Mouse (Mus musculus): ENCODE data around the gene Adamts2. TPM values are rescaled to one million over a fixed set of nuclear protein-coding genes. Genes with fewer than 3 reads are reported as not detected.

Adamts2 gene
- polyA plus RNA-seq, 1 experiment from 2014 or later: 12.2 TPM

DNA sequence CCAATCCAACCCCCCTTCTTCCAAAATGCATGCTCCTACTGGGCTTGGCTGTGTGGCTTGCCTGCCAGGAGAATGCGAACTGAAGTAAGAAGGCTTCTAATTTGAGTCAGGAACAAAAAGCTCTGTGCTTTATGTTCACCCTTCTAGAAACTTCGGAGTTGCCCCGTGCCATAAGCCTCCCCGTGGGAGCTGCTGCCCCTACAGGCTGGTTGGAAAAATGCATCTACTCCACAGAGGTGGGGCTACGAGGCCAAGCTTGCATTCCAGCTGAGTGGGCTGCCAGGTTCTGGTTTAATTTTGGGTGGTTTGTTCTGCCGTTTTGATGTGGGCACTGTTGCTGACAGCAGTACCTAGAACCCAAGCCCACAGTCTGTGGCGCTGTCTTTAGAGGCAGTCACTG, 14.9 kb upstream of the Adamts2 start:
- 39% methylated on average over 7 of the region's 7 CpGs for WGBS
- no peak for TF ChIP-seq EP300 (optimal IDR thresholded peaks at IDR 0.05)
- TF ChIP-seq CTCF (IDR thresholded peaks at IDR 0.05; ENCODE audit: low read depth): peak; percentile 77
- Histone ChIP-seq H3K4me3 (ENCODE audit: low read depth, low read length) (no peak overlapping the region), H3K27ac (replicated peaks) (no peak overlapping the region), H3K9ac (ENCODE audit: low read length) (no peak overlapping the region), H3K36me3 (ENCODE audit: control insufficient read depth, insufficient read depth, low read length) (no peaks in the 10 kb centered on the region), H3K27me3 (ENCODE audit: control insufficient read depth, insufficient read depth, low read length) (no peaks in the 10 kb centered on the region), H3K9me3 (ENCODE audit: control insufficient read depth, low read length) (no peaks in the 10 kb centered on the region), H3K4me2 (replicated peaks; ENCODE audit: low read depth) (no peak overlapping the region), H3K4me1 (replicated peaks; ENCODE audit: control insufficient read depth, insufficient read depth) (no peaks in the 10 kb centered on the region)
- peak; percentile 34 for DNase-seq (ENCODE audit: low spot score)
- ATAC-seq (ENCODE audit: low FRiP score, low TSS enrichment): no peak

- no peaks in the 10 kb centered on the region for H3K36me3 ChIP-seq (ENCODE audit: control insufficient read depth, insufficient read depth, low read length)
- H3K27me3 ChIP-seq (ENCODE audit: control insufficient read depth, insufficient read depth, low read length): no peaks in the 10 kb centered on the region
- no peak overlapping the region for H3K27ac ChIP-seq (replicated peaks)
- no peak; the same call in 1 of the 2 replicates for ATAC-seq (ENCODE audit: low FRiP score, low TSS enrichment)
- no peak overlapping the region for H3K4me3 ChIP-seq (ENCODE audit: low read depth, low read length)
- no peak overlapping the region for H3K4me2 ChIP-seq (replicated peaks; ENCODE audit: low read depth)
- TF ChIP-seq CTCF (IDR thresholded peaks at IDR 0.05; ENCODE audit: low read depth): peak; percentile 75
- TF ChIP-seq EP300 (optimal IDR thresholded peaks at IDR 0.05): no peak
- peak; percentile 58 for DNase-seq (ENCODE audit: low spot score)
- no peak overlapping the region for H3K9ac ChIP-seq (ENCODE audit: low read length)
- WGBS: 6% methylated on average over 3 of the region's 3 CpGs
- H3K9me3 ChIP-seq (ENCODE audit: control insufficient read depth, low read length): no peaks in the 10 kb centered on the region
- no peaks in the 10 kb centered on the region for H3K4me1 ChIP-seq (replicated peaks; ENCODE audit: control insufficient read depth, insufficient read depth)
Observed at GRCm38 (mm10) chr11:50587787-50588186, 14.1 kb upstream of the Adamts2 start.

DNA sequence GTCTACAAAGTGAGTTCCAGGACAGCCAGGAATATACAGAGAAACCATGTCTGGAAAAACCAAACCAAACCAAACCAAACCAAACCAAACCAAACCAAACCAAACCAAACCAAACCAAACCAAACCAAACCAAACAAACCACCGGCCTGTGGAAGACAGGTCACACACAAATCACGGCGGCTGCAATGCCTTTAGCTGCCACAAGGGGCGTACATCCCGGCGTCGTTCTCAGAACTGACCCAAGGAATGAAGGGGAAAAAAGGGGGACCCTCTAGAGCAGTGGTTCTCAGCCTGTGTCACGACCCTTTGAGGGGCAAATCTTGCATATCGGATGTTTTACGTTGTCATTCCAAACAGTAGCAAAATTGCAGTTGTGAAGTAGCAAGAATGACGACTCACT, 12.8 kb upstream of the Adamts2 start:
- 37% methylated on average over 11 of the region's 11 CpGs for WGBS
- DNase-seq (ENCODE audit: low spot score): peak; percentile 30

DNA sequence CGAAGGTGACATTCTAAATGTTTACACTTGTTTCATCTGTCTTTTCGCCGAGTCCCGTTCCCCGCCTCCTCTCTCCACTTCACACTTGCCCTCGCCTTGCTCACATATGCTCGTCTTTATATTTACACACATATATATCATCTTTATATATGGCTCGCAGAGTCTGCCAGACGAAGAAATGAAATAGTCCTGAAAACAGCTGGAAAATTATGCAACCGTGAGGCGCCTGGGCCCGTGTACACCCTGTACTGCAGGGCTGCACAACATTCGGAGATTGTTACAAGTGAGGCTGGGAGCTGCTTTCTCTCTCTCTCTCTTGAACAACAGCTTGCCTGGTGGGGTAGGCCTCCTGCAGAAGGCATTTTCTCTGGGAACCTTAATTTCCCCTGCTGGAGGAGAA, 10.8 kb upstream of the Adamts2 start:
- no peak overlapping the region for H3K27ac ChIP-seq (replicated peaks)
- no peak overlapping the region for H3K4me3 ChIP-seq (ENCODE audit: low read depth, low read length)
- H3K9me3 ChIP-seq (ENCODE audit: control insufficient read depth, low read length): no peaks in the 10 kb centered on the region
- H3K9ac ChIP-seq (ENCODE audit: low read length): no peak overlapping the region
- DNase-seq (ENCODE audit: low spot score): no peak
- H3K4me1 ChIP-seq (replicated peaks; ENCODE audit: control insufficient read depth, insufficient read depth): no peaks in the 10 kb centered on the region
- no peak for ATAC-seq (ENCODE audit: low FRiP score, low TSS enrichment)
- TF ChIP-seq CTCF (IDR thresholded peaks at IDR 0.05; ENCODE audit: low read depth) (no peak), EP300 (optimal IDR thresholded peaks at IDR 0.05) (no peak)
- 59% methylated on average over 13 of the region's 13 CpGs for WGBS
- no peaks in the 10 kb centered on the region for H3K36me3 ChIP-seq (ENCODE audit: control insufficient read depth, insufficient read depth, low read length)
- no peak overlapping the region for H3K4me2 ChIP-seq (replicated peaks; ENCODE audit: low read depth)
- no peaks in the 10 kb centered on the region for H3K27me3 ChIP-seq (ENCODE audit: control insufficient read depth, insufficient read depth, low read length)

More for the DNA sequence above, 12.8 kb upstream of the Adamts2 start:
- Histone ChIP-seq H3K36me3 (ENCODE audit: control insufficient read depth, insufficient read depth, low read length) (no peaks in the 10 kb centered on the region), H3K4me3 (ENCODE audit: low read depth, low read length) (no peak overlapping the region), H3K4me2 (replicated peaks; ENCODE audit: low read depth) (no peak overlapping the region), H3K9ac (ENCODE audit: low read length) (no peak overlapping the region), H3K27me3 (ENCODE audit: control insufficient read depth, insufficient read depth, low read length) (no peaks in the 10 kb centered on the region), H3K4me1 (replicated peaks; ENCODE audit: control insufficient read depth, insufficient read depth) (no peaks in the 10 kb centered on the region), H3K27ac (replicated peaks) (no peak overlapping the region), H3K9me3 (ENCODE audit: control insufficient read depth, low read length) (no peaks in the 10 kb centered on the region)
- no peak for ATAC-seq (ENCODE audit: low FRiP score, low TSS enrichment)
- TF ChIP-seq CTCF (IDR thresholded peaks at IDR 0.05; ENCODE audit: low read depth) (peak; percentile 77), EP300 (optimal IDR thresholded peaks at IDR 0.05) (no peak)

DNA sequence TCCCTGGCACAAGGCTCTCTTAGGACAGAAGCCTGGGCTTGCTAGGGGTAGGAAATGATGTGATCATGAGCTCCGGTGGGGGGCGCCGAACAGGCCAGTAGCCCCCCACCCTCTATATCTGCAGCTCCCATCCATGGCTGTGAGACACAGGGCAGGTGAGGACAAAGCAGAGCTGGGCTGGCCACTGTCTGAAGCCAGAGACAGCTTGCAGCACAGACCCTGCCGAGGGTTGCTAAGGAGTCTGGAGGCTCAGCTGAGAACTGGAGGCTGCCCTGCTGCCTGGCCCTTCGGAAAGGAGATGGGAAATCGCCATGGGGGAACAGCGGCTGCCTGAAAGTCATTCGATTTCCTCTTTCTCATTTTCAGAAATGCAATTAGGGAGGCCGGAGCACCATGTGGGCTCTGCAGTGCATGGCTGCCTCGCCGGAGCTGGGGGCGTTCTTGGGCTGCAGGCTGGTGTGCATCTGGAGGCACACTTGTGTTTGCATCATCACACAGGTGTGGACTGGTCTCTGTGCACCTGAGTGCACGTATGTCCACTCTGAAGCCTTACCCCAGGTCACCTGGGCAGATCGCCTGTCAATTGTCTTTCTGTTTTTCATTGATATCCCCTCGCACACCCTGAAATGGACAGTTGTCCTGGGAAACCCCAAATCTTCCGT, 8.9 kb upstream of the Adamts2 start:
- H3K27me3 ChIP-seq (ENCODE audit: control insufficient read depth, insufficient read depth, low read length): no peaks in the 10 kb centered on the region
- no peak overlapping the region for H3K4me3 ChIP-seq (ENCODE audit: low read depth, low read length)
- H3K4me1 ChIP-seq (replicated peaks; ENCODE audit: control insufficient read depth, insufficient read depth): no peaks in the 10 kb centered on the region
- no peak overlapping the region for H3K4me2 ChIP-seq (replicated peaks; ENCODE audit: low read depth)
- no peak overlapping the region for H3K27ac ChIP-seq (replicated peaks)
- no peak for ATAC-seq (ENCODE audit: low FRiP score, low TSS enrichment)
- no peak overlapping the region for H3K9ac ChIP-seq (ENCODE audit: low read length)
- H3K36me3 ChIP-seq (ENCODE audit: control insufficient read depth, insufficient read depth, low read length): no peaks in the 10 kb centered on the region
- no peak for TF ChIP-seq EP300 (optimal IDR thresholded peaks at IDR 0.05)
- 72% methylated on average over 16 of the region's 16 CpGs for WGBS
- no peaks in the 10 kb centered on the region for H3K9me3 ChIP-seq (ENCODE audit: control insufficient read depth, low read length)
- DNase-seq (ENCODE audit: low spot score): no peak

- Histone ChIP-seq H3K4me3 (ENCODE audit: low read depth, low read length) (no peak overlapping the region), H3K9ac (ENCODE audit: low read length) (no peak overlapping the region), H3K4me2 (replicated peaks; ENCODE audit: low read depth) (no peak overlapping the region), H3K4me1 (replicated peaks; ENCODE audit: control insufficient read depth, insufficient read depth) (no peaks in the 10 kb centered on the region), H3K9me3 (ENCODE audit: control insufficient read depth, low read length) (no peaks in the 10 kb centered on the region), H3K27me3 (ENCODE audit: control insufficient read depth, insufficient read depth, low read length) (no peaks in the 10 kb centered on the region; the same call in 1 of the 2 replicates), H3K27ac (replicated peaks) (no peak overlapping the region), H3K36me3 (ENCODE audit: control insufficient read depth, insufficient read depth, low read length) (no peaks in the 10 kb centered on the region)
- no peak for TF ChIP-seq EP300 (optimal IDR thresholded peaks at IDR 0.05)
- 83% methylated on average over 2 of the region's 2 CpGs for WGBS
- no peak for DNase-seq (ENCODE audit: low spot score)
- ATAC-seq (ENCODE audit: low FRiP score, low TSS enrichment): no peak
Observed at GRCm38 (mm10) chr11:50596571-50596970, 5.3 kb upstream of the Adamts2 start.

Data from stomach, postnatal 0 days (tissue).